Mouse (Mus musculus) gastrocnemius, postnatal 36 days (tissue): Measurements from ENCODE around the gene Galr3. TPM values are rescaled to one million over a fixed set of nuclear protein-coding genes. Genes with fewer than 3 reads are reported as not detected.
"Not testable (repeated sequence)": the region's sequence is repeated elsewhere in the genome, so short reads cannot be mapped to it uniquely, and the experiment has no call there.

Experiments used
- DNase-seq, 2 experiments: peaks; one replicate each; pipeline ENCODE4 v3.0.0; 2022
- intact Hi-C: fragments of 180-260 bp; cut with DNase I; formaldehyde crosslinking; loops from one replicate; pipeline ENCODE4 v1.15.1; 2025
- long read RNA-seq, 2 experiments: library from polyadenylated mRNA; stranded (forward); transcript quantifications; one replicate each; pipeline ENCODE4 v2.0.0; 2021
- total RNA-seq, 2 experiments: library from RNA; stranded (reverse); gene quantifications; 2 replicates each; pipeline ENCODE4 v1.2.3; 2021

Gene Galr3
- total RNA-seq: not detected
- long read RNA-seq, experiment 1, partial matches to known transcripts: 0 of 1 reads
- long read RNA-seq, experiment 1, other reads (novel, unspliced or antisense): 1 of 1 reads
- long read RNA-seq, experiment 2: 0 reads

- DNase-seq: no peak
- intact Hi-C loops: no loop called here
These were observed at the start of gene Galr3 for GRCm38 (mm10) chr15:79041585-79041984. Gene Galr3, plus strand, starts transcription at chr15:79041885.

GRCm38 (mm10) chr15:78992235-78992634 is 49.5 kb upstream of the Galr3 start:
- intact Hi-C loops: no loop called here
- DNase-seq: no peak

GRCm38 (mm10) chr15:78992925-78993324 is 48.8 kb upstream of the Galr3 start:
- intact Hi-C loops: no loop called here
- no peak for DNase-seq

- intact Hi-C loops: no loop called here
- no peak for DNase-seq
These were observed 45.8 kb upstream of the Galr3 start for GRCm38 (mm10) chr15:78995916-78996315.

- no peak for DNase-seq
- intact Hi-C loops: no loop called here
These were observed 45.0 kb upstream of the Galr3 start for GRCm38 (mm10) chr15:78996663-78997062.

- DNase-seq: no peak
- intact Hi-C loops: no loop called here
These were observed 43.3 kb upstream of the Galr3 start for GRCm38 (mm10) chr15:78998348-78998747.

- DNase-seq: no peak
- intact Hi-C loops: no loop called here
These were observed 42.1 kb upstream of the Galr3 start for GRCm38 (mm10) chr15:78999586-78999985.

GRCm38 (mm10) chr15:79000357-79000791 is 41.3 kb upstream of the Galr3 start:
- intact Hi-C loops: no loop called here
- DNase-seq: no peak

- no peak for DNase-seq
- intact Hi-C loops: no loop called here
These were observed 40.1 kb upstream of the Galr3 start for GRCm38 (mm10) chr15:79001559-79001958.

GRCm38 (mm10) chr15:79002036-79002435 is 39.6 kb upstream of the Galr3 start:
- intact Hi-C loops: no loop called here

GRCm38 (mm10) chr15:79003079-79003478 is 38.6 kb upstream of the Galr3 start:
- no peak for DNase-seq
- intact Hi-C loops: no loop called here

More at GRCm38 (mm10) chr15:79002036-79002435, 39.6 kb upstream of the Galr3 start:
- DNase-seq: no peak

- DNase-seq: no peak
- intact Hi-C loops: no loop called here
These were observed 36.1 kb upstream of the Galr3 start for GRCm38 (mm10) chr15:79005581-79005980.

- DNase-seq: no peak
- intact Hi-C loops: no loop called here
These were observed 35.0 kb upstream of the Galr3 start for GRCm38 (mm10) chr15:79006638-79007037.

- no peak for DNase-seq
These were observed 34.6 kb upstream of the Galr3 start for GRCm38 (mm10) chr15:79007059-79007458.

GRCm38 (mm10) chr15:79007836-79008235 is 33.8 kb upstream of the Galr3 start:
- DNase-seq, intact Hi-C loops: not testable (repeated sequence)

More at GRCm38 (mm10) chr15:79007059-79007458, 34.6 kb upstream of the Galr3 start:
- intact Hi-C loops: no loop called here

GRCm38 (mm10) chr15:79009734-79010133 is 32.0 kb upstream of the Galr3 start:
- intact Hi-C loops: no loop called here
- DNase-seq: no peak

- DNase-seq: no peak
- intact Hi-C loops: no loop called here
These were observed 30.1 kb upstream of the Galr3 start for GRCm38 (mm10) chr15:79011550-79011949.

- intact Hi-C loops: no loop called here
- no peak for DNase-seq
These were observed 28.3 kb upstream of the Galr3 start for GRCm38 (mm10) chr15:79013382-79013781.

- no peak for DNase-seq
- intact Hi-C loops: no loop called here
These were observed 23.5 kb upstream of the Galr3 start for GRCm38 (mm10) chr15:79018191-79018590.

- intact Hi-C loops: no loop called here
- no peak for DNase-seq
These were observed 22.8 kb upstream of the Galr3 start for GRCm38 (mm10) chr15:79018886-79019285.

- DNase-seq: no peak
- intact Hi-C loops: no loop called here
These were observed 18.9 kb upstream of the Galr3 start for GRCm38 (mm10) chr15:79022671-79023230.

- intact Hi-C loops: no loop called here
- no peak for DNase-seq
These were observed 18.3 kb upstream of the Galr3 start for GRCm38 (mm10) chr15:79023366-79023765.
